Mouse (Mus musculus) heart, postnatal 25 days (tissue): ENCODE measurements around the gene Tmprss11b. TPM values are rescaled to one million over a fixed set of nuclear protein-coding genes. Genes with fewer than 3 reads are reported as not detected.
"Not testable (repeated sequence)": the region's sequence is repeated elsewhere in the genome, so short reads cannot be mapped to it uniquely, and the experiment has no call there.

Experiments used
- DNase-seq: peaks from one replicate; pipeline ENCODE4 v3.0.0; 2022; ENCODE audit warnings: low spot score
- intact Hi-C: fragments of 180-260 bp; cut with DNase I; formaldehyde crosslinking; loops from one replicate; pipeline ENCODE4 v1.15.1; 2025
- total RNA-seq, 2 experiments: library from RNA; stranded (reverse); gene quantifications; 2 replicates each; pipeline ENCODE4 v1.2.3; 2021

Tmprss11b gene
- total RNA-seq = not detected

- DNase-seq = no peak
- intact Hi-C loops = no loop called here
These were observed at the start of gene Tmprss11b for GRCm38 (mm10) chr5:86676262-86676661. Tmprss11b (minus strand) TSS chr5:86676362.

GRCm38 (mm10) chr5:86725021-86725420 lies 48.9 kb upstream of the Tmprss11b start:
- intact Hi-C loops = no loop called here
- no peak for DNase-seq

- no peak for DNase-seq
- intact Hi-C loops = no loop called here
These were observed 46.8 kb upstream of the Tmprss11b start for GRCm38 (mm10) chr5:86722820-86723460.

- no peak for DNase-seq
- intact Hi-C loops = no loop called here
These were observed 38.8 kb upstream of the Tmprss11b start for GRCm38 (mm10) chr5:86714967-86715366.

- intact Hi-C loops = no loop called here
- no peak for DNase-seq
These were observed 28.8 kb upstream of the Tmprss11b start for GRCm38 (mm10) chr5:86704923-86705322.

- no peak for DNase-seq
- intact Hi-C loops = no loop called here
These were observed 8.5 kb upstream of the Tmprss11b start for GRCm38 (mm10) chr5:86684667-86685066.

- intact Hi-C loops, DNase-seq: not testable (repeated sequence)
These were observed 27.0 kb downstream of the Tmprss11b start for GRCm38 (mm10) chr5:86649185-86649584.

GRCm38 (mm10) chr5:86640795-86641194 lies 35.4 kb downstream of the Tmprss11b start:
- intact Hi-C loops = no loop called here
- no peak for DNase-seq

GRCm38 (mm10) chr5:86632324-86632723 lies 43.8 kb downstream of the Tmprss11b start, which contains the start of gene Tmprss11f:
Tmprss11f (minus strand) TSS chr5:86632424.
- DNase-seq = no peak
- intact Hi-C loops = no loop called here

- intact Hi-C loops = no loop called here
- no peak for DNase-seq
These were observed 45.5 kb downstream of the Tmprss11b start for GRCm38 (mm10) chr5:86630700-86631099.

- intact Hi-C loops = no loop called here
- no peak for DNase-seq
These were observed 54.4 kb downstream of the Tmprss11b start for GRCm38 (mm10) chr5:86621778-86622177.

Other genes with a start within 250 kb of the Tmprss11b start
- not detected for gene Tmprss11a, start 207.4 kb downstream of the Tmprss11b start, total RNA-seq
- gene Tmprss11g, start 157.8 kb downstream of the Tmprss11b start, total RNA-seq = not detected
- gene Tmprss11f, start 43.9 kb downstream of the Tmprss11b start, total RNA-seq = not detected
- not detected for gene Tmprss11e, start 69.5 kb upstream of the Tmprss11b start, total RNA-seq
- gene Ythdc1, start 127.9 kb upstream of the Tmprss11b start, total RNA-seq = 10 to 100 TPM; 28.8 to 35.1 TPM
- gene Ugt2b34, start 230.6 kb upstream of the Tmprss11b start, total RNA-seq = not detected